Mouse (Mus musculus) bone marrow macrophage, adult 2 months (primary cell): ENCODE data around the gene Ugt1a1.

Experiments
- CTCF ChIP-seq: IDR thresholded peaks from 2 replicates; pipeline ENCODE4 v1.5.1; 2012; ENCODE audit warnings: low read depth, mild to moderate bottlenecking, low read length, moderate library complexity
- POLR2A ChIP-seq: IDR thresholded peaks from 2 replicates; pipeline ENCODE4 v1.6.1; 2012; ENCODE audit warnings: mild to moderate bottlenecking, low read depth, low read length, borderline replicate concordance

DNA sequence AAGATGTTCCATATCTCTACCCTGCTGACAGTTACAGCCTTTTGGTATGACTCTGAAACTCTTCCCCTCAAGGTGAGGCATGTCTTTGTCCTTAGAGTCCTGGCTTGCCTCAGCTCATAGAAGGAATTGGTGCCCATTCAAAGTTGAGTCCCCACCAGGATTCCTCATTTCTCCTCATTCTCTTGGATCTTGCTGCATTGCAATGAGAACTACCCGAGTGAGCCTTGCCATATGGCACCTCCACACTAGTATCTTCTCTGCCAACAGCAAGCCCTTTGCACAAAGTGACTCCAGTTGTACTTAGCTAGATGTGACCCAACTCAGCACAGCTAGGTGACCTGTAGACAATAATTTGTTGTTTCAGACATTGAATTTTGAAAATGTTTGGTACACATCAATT, 11.8 kb downstream of the Ugt1a1 start:
- TF ChIP-seq CTCF, result no peak
- TF ChIP-seq POLR2A, result no peak
